Mouse (Mus musculus): Measurements from ENCODE around the gene D430041D05Rik. TPM values are rescaled to one million over a fixed set of nuclear protein-coding genes. Genes with fewer than 3 reads are reported as not detected.
A peak's percentile ranks its signal among the peaks of the same experiment; 100 is the strongest.

D430041D05Rik gene
- polyA plus RNA-seq, 1 experiment from 2014 or later, result not detected

- Histone ChIP-seq H3K4me1 (replicated peaks) (no peaks in the 10 kb centered on the region), H3K27me3 (peaks cover 14% of the 10 kb centered on the region), H3K9me3 (replicated peaks) (no peaks in the 10 kb centered on the region), H3K9ac (no peak overlapping the region), H3K36me3 (replicated peaks) (no peaks in the 10 kb centered on the region), H3K4me2 (no peak overlapping the region), H3K27ac (replicated peaks) (no peak overlapping the region), H3K4me3 (replicated peaks) (no peak overlapping the region)
- no peak for ATAC-seq (ENCODE audit: insufficient read depth)
- 52% methylated on average over 3 of the region's 3 CpGs for WGBS (ENCODE audit: insufficient replicate concordance)
These were observed 256.9 kb downstream of the D430041D05Rik start for GRCm38 (mm10) chr2:104153876-104154275.

DNA sequence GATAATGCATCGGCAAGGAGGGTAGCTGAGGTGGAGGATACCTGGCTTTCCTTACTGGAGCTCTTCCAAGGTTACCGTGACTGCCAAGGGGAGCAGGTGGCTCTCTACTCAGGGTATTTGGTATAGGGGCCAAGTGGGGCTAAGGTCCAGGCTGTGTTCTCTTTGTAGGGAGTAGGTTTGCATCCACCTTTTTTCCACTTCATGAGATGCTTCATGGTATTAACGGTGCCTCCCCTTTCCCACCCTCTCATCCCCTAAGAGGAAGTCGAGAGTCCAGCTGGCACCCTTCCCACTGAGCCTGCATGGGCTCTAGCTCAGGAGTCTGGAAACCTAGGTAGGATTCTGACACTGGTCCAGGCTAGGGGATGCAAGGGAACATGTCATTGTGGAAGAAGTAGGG lies 257.5 kb downstream of the D430041D05Rik start:
- ATAC-seq (ENCODE audit: insufficient read depth), result no peak

DNA sequence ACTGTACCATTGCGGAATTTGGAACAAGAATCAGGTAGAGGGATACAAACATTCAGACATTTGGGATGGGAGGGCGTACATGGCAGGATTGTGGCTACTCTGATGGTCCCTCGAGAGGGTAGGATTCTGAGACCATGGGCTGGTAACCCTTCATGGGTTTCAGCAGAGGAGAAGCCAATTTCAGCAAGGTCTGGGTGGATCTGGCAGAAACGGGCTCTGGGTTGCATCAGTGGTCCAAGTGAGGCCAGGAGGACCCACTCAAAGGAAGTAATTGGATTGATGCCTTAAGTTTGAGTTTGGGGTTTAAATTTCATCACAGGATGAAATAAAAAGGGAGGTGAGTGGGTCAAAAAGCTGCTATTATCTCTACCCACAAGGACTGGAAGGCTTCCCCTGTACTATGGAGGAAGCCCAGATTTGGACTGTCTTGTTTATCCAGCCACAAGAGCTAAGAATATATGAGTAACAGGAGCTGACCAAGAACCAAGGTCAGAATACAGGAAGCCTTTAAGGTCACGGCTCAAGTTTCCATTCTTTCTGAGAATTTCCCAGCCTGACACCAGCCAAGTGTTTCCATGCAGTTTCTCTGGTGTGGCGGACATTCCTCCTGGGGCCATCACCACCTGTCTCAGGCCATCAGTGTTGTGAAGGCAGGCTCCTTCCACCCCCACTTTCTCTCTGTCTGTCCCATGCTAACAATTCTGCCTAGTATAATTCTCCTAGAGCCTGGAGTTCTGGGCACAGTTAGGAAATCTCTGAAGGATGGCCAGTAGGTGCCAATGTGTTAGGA lies 260.0 kb downstream of the D430041D05Rik start:
- WGBS (ENCODE audit: insufficient replicate concordance), result 51% methylated on average over 6 of the region's 6 CpGs
- H3K36me3 ChIP-seq (replicated peaks), result no peaks in the 10 kb centered on the region
- H3K4me3 ChIP-seq (replicated peaks), result no peak overlapping the region
- no peak for ATAC-seq (ENCODE audit: insufficient read depth)
- no peak overlapping the region for H3K4me2 ChIP-seq
- H3K9ac ChIP-seq, result no peak overlapping the region
- H3K27me3 ChIP-seq, result peaks cover 26% of the 10 kb centered on the region
- H3K9me3 ChIP-seq (replicated peaks), result no peaks in the 10 kb centered on the region
- no peak overlapping the region for H3K27ac ChIP-seq (replicated peaks)
- peaks cover 8% of the 10 kb centered on the region for H3K4me1 ChIP-seq (replicated peaks)

More for the DNA sequence above, 257.5 kb downstream of the D430041D05Rik start:
- Histone ChIP-seq H3K27me3 (peaks cover 19% of the 10 kb centered on the region), H3K4me2 (no peak overlapping the region), H3K4me1 (replicated peaks) (no peaks in the 10 kb centered on the region), H3K36me3 (replicated peaks) (no peaks in the 10 kb centered on the region), H3K27ac (replicated peaks) (no peak overlapping the region), H3K9me3 (replicated peaks) (no peaks in the 10 kb centered on the region), H3K9ac (no peak overlapping the region), H3K4me3 (replicated peaks) (no peak overlapping the region)
- WGBS (ENCODE audit: insufficient replicate concordance), result 73% methylated on average over 4 of the region's 4 CpGs

- no peak overlapping the region for H3K4me3 ChIP-seq (replicated peaks)
- no peaks in the 10 kb centered on the region for H3K9me3 ChIP-seq (replicated peaks)
- no peak overlapping the region for H3K27ac ChIP-seq (replicated peaks)
- no peak overlapping the region for H3K4me2 ChIP-seq
- no peaks in the 10 kb centered on the region for H3K36me3 ChIP-seq (replicated peaks)
- ATAC-seq (ENCODE audit: insufficient read depth), result no peak
- peaks cover 23% of the 10 kb centered on the region for H3K27me3 ChIP-seq
- no peak overlapping the region for H3K9ac ChIP-seq
- H3K4me1 ChIP-seq (replicated peaks), result peaks cover 12% of the 10 kb centered on the region
- 52% methylated on average over 4 of the region's 4 CpGs for WGBS (ENCODE audit: insufficient replicate concordance)
These were observed 262.8 kb downstream of the D430041D05Rik start for GRCm38 (mm10) chr2:104147910-104148561.

GRCm38 (mm10) chr2:104145983-104146382 lies 264.8 kb downstream of the D430041D05Rik start:
- H3K4me3 ChIP-seq (replicated peaks), result no peak overlapping the region
- H3K9ac ChIP-seq, result no peak overlapping the region
- H3K27me3 ChIP-seq, result peaks cover 21% of the 10 kb centered on the region
- H3K4me2 ChIP-seq, result no peak overlapping the region
- no peaks in the 10 kb centered on the region for H3K9me3 ChIP-seq (replicated peaks)
- H3K36me3 ChIP-seq (replicated peaks), result no peaks in the 10 kb centered on the region
- no peak overlapping the region for H3K27ac ChIP-seq (replicated peaks)
- 14% methylated on average over 1 of the region's 1 CpGs for WGBS (ENCODE audit: insufficient replicate concordance)
- peaks cover 12% of the 10 kb centered on the region for H3K4me1 ChIP-seq (replicated peaks)
- ATAC-seq (ENCODE audit: insufficient read depth), result 0 out of 2 replicates have a peak, but pooled peaks have one; percentile 22

- ATAC-seq (ENCODE audit: insufficient read depth), result no peak
- WGBS (ENCODE audit: insufficient replicate concordance), result 75% methylated on average over 12 of the region's 12 CpGs
- Histone ChIP-seq H3K27ac (replicated peaks) (no peak overlapping the region), H3K36me3 (replicated peaks) (no peaks in the 10 kb centered on the region), H3K27me3 (peaks cover 13% of the 10 kb centered on the region; the same call in 1 of the 2 replicates), H3K4me2 (no peak overlapping the region), H3K9me3 (replicated peaks) (no peaks in the 10 kb centered on the region), H3K4me1 (replicated peaks) (peaks cover 12% of the 10 kb centered on the region), H3K4me3 (replicated peaks) (no peak overlapping the region), H3K9ac (no peak overlapping the region)
These were observed 266.8 kb downstream of the D430041D05Rik start for GRCm38 (mm10) chr2:104144004-104144403.

- Histone ChIP-seq H3K36me3 (replicated peaks) (no peaks in the 10 kb centered on the region), H3K9me3 (replicated peaks) (no peaks in the 10 kb centered on the region), H3K4me2 (no peak overlapping the region), H3K4me3 (replicated peaks) (no peak overlapping the region), H3K4me1 (replicated peaks) (peaks cover 12% of the 10 kb centered on the region), H3K9ac (no peak overlapping the region), H3K27ac (replicated peaks) (no peak overlapping the region), H3K27me3 (0 out of 2 replicates have a peak, but pooled peaks cover 2% of the 10 kb centered on the region)
- 60% methylated on average over 8 of the region's 8 CpGs for WGBS (ENCODE audit: insufficient replicate concordance)
- no peak for ATAC-seq (ENCODE audit: insufficient read depth)
These were observed 268.7 kb downstream of the D430041D05Rik start for GRCm38 (mm10) chr2:104142140-104142539.

- no peaks in the 10 kb centered on the region for H3K36me3 ChIP-seq (replicated peaks)
- no peak overlapping the region for H3K4me2 ChIP-seq
- no peak overlapping the region for H3K4me3 ChIP-seq (replicated peaks)
- no peak for ATAC-seq (ENCODE audit: insufficient read depth)
- no peak overlapping the region for H3K27ac ChIP-seq (replicated peaks)
- 39% methylated on average over 2 of the region's 2 CpGs for WGBS (ENCODE audit: insufficient replicate concordance)
- peaks cover 7% of the 10 kb centered on the region for H3K27me3 ChIP-seq
- H3K9me3 ChIP-seq (replicated peaks), result no peaks in the 10 kb centered on the region
- peaks cover 13% of the 10 kb centered on the region for H3K4me1 ChIP-seq (replicated peaks)
- no peak overlapping the region for H3K9ac ChIP-seq
These were observed 274.9 kb downstream of the D430041D05Rik start for GRCm38 (mm10) chr2:104135920-104136319.

DNA sequence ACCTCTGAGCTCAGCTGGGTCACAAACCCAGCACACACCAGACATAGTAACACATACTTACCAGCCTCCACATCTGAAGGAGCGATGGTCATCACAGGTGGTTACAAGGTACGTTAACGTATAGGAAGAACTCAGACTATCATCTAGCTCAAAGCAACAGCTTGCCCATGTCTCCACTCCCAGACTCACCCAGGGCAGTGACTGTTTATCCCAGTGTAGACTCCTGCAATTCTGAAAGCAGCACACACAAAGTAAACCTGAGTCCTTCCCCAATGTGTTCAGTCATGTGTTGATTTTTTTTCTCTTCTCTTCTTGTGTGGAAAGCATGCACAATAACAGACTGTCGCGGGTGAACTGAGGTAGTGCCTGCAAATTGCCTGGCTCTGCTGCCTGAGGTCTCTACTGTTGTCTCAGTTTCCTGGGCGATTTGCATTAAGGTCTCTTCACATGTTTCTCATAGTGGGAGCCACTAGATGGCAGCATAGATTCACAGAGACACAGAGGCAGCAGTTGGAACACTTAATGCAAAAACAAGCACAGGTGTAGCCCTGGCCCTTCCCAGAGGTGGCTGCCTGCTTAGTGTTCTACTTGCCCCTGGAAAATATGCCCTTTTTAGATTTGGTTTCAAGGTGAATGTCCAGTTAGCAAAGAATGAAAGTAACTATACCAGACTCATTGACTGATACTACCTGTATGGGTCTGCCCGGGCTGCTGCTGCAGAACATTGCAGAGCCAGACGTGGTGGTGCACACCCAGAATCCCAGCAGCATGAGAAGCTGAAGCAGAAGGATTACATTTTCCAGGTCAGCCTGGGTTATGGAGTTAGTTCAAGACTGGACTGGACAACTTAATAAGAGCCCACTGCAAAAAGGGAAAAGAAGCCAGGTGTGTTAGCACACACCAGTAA lies 276.4 kb downstream of the D430041D05Rik start:
- peaks cover 28% of the 10 kb centered on the region for H3K4me1 ChIP-seq (replicated peaks)
- no peaks in the 10 kb centered on the region for H3K36me3 ChIP-seq (replicated peaks)
- no peaks in the 10 kb centered on the region for H3K9me3 ChIP-seq (replicated peaks)
- WGBS (ENCODE audit: insufficient replicate concordance), result 37% methylated on average over 8 of the region's 8 CpGs
- H3K27ac ChIP-seq (replicated peaks), result no peak overlapping the region
- ATAC-seq (ENCODE audit: insufficient read depth), result no peak
- H3K9ac ChIP-seq, result no peak overlapping the region
- H3K27me3 ChIP-seq, result peaks cover 7% of the 10 kb centered on the region
- H3K4me2 ChIP-seq, result no peak overlapping the region
- no peak overlapping the region for H3K4me3 ChIP-seq (replicated peaks)

- no peaks in the 10 kb centered on the region for H3K36me3 ChIP-seq (replicated peaks)
- WGBS (ENCODE audit: insufficient replicate concordance), result 38% methylated on average over 11 of the region's 12 CpGs
These were observed 277.6 kb downstream of the D430041D05Rik start for GRCm38 (mm10) chr2:104133042-104133810.

More at GRCm38 (mm10) chr2:104133042-104133810, 277.6 kb downstream of the D430041D05Rik start:
- H3K4me2 ChIP-seq, result no peak overlapping the region
- no peak for ATAC-seq (ENCODE audit: insufficient read depth)
- H3K9me3 ChIP-seq (replicated peaks), result no peaks in the 10 kb centered on the region
- H3K4me3 ChIP-seq (replicated peaks), result no peak overlapping the region
- H3K4me1 ChIP-seq (replicated peaks), result peaks cover 39% of the 10 kb centered on the region
- 0 out of 2 replicates have a peak overlapping the region, but pooled peaks have one; percentile 1 for H3K27ac ChIP-seq (replicated peaks)
- peaks cover 16% of the 10 kb centered on the region for H3K27me3 ChIP-seq
- no peak overlapping the region for H3K9ac ChIP-seq

Measured in liver, embryonic 15.5 days (tissue).